In genomic region chr1:131525101-131525585, GRCm38 (mm10) we compare ENCODE assay signal across 8 mouse cellular contexts. TPM values are rescaled to one million over a fixed set of nuclear protein-coding genes. Genes with fewer than 3 reads are reported as not detected.
DNase-seq lines count a peak whose midpoint lies in the region; ATAC-seq lines count a peak whose summit lies in the region.

No protein-coding gene starts in this region.

- peak overlapping the region; percentile 87 for H3K4me2 ChIP-seq in embryonic facial prominence, embryonic 15.5 days (replicated peaks)

- H3K27me3 ChIP-seq in embryonic facial prominence, embryonic 15.5 days: no peaks in the 10 kb centered on the region

- intact Hi-C loops in heart, postnatal 14 days (cut with DNase I): loop anchor here (5.0 kb wide), 2 partner anchors 98 to 163 kb away; no protein-coding TSS in a partner anchor

- H3K9me3 ChIP-seq in embryonic facial prominence, embryonic 15.5 days (replicated peaks): no peaks in the 10 kb centered on the region

- peak overlapping the region; percentile 98 for H3K27ac ChIP-seq in embryonic facial prominence, embryonic 15.5 days (replicated peaks)

- no peaks in the 10 kb centered on the region for H3K36me3 ChIP-seq in embryonic facial prominence, embryonic 15.5 days

- H3K4me3 ChIP-seq in embryonic facial prominence, embryonic 15.5 days (replicated peaks): peak overlapping the region; percentile 78

- peak; percentile 58 for DNase-seq in CD4-positive helper T cell, adult 2 months (ENCODE audit: low read depth, low spot score)
- peak; percentile 37 to 38 for DNase-seq in adrenal gland, adult 18-20 months (ENCODE audit: low spot score in 2 of 2)
- peak; percentile 48 to 61 for DNase-seq in heart, postnatal 14 days
- DNase-seq in layer of hippocampus, adult 9-11 months: peak; percentile 68
- DNase-seq in lung, postnatal 10 days: peak; percentile 59
- DNase-seq in right cerebral cortex, postnatal 14 days: peak; percentile 67
- no peak for DNase-seq in urinary bladder, postnatal 4 days (ENCODE audit: low spot score in 2 of 2)

- peaks cover 47% of the 10 kb centered on the region for H3K4me1 ChIP-seq in embryonic facial prominence, embryonic 15.5 days

- peak overlapping the region; percentile 83 for H3K9ac ChIP-seq in embryonic facial prominence, embryonic 15.5 days

- ATAC-seq in embryonic facial prominence, embryonic 15.5 days (ENCODE audit: insufficient number of reproducible peaks, low FRiP score, low TSS enrichment, low read depth): no peak

- under 1% methylated on average over 26 of the region's 26 CpGs for WGBS in embryonic facial prominence, embryonic 15.5 days

RNA-seq across cellular contexts. Expression of gene Srgap2, which starts 2.0 kb away (rescaled TPM):
- 10 to 100 TPM; 22.6 to 22.9 TPM for total RNA-seq in adrenal gland, adult 18-20 months (2021)
- 17.9 and 18.0 TPM in 2 replicates for polyA plus RNA-seq in embryonic facial prominence, embryonic 15.5 days (2015; fragmentation: Nextera tagmentation; extraction: Ambion mirVana)
- 10 to 100 TPM; 25.0 to 29.4 TPM for total RNA-seq in heart, postnatal 14 days (2021)

RNA-seq across cellular contexts. Expression of gene Fam72a, which starts 2.6 kb away (rescaled TPM):
- 1 to 10 TPM in 1 of 2 experiments, under 1 TPM in 1; 0.83 to 1.1 TPM for total RNA-seq in adrenal gland, adult 18-20 months (2021)
- polyA plus RNA-seq in embryonic facial prominence, embryonic 15.5 days (2015; fragmentation: Nextera tagmentation; extraction: Ambion mirVana): 2.2 and 2.4 TPM in 2 replicates
- total RNA-seq in heart, postnatal 14 days (2021): under 1 TPM; 0.83 to 0.93 TPM

Comparison
In these comparisons a context has a peak if more than half of its experiments do, and no peak if none do; other contexts are left out.
1. DNase-seq: peak in CD4-positive helper T cell, adult 2 months (single experiment), adrenal gland, adult 18-20 months (2 of 2), heart, postnatal 14 days (2 of 2), layer of hippocampus, adult 9-11 months (single experiment), lung, postnatal 10 days (single experiment) and right cerebral cortex, postnatal 14 days (single experiment); none in urinary bladder, postnatal 4 days (0 of 2).